Mouse (Mus musculus) spleen, postnatal 14 days (tissue): ENCODE data around the gene Axin1.
"Not testable (repeated sequence)": the region's sequence is repeated elsewhere in the genome, so short reads cannot be mapped to it uniquely, and the experiment has no call there.

Experiments used
- DNase-seq, 2 experiments: peaks; one replicate each; pipeline ENCODE4 v3.0.0; 2021 to 2022; ENCODE audit warnings: low spot score in 2 of 2

Axin1 gene

GRCm38 (mm10) chr17:26188091-26188805 is 49.8 kb downstream of the Axin1 start:
- no peak for DNase-seq

GRCm38 (mm10) chr17:26191486-26191885 is 53.0 kb downstream of the Axin1 start:
- not testable (repeated sequence) for DNase-seq

GRCm38 (mm10) chr17:26192481-26193190 is 54.1 kb downstream of the Axin1 start:
- DNase-seq = no peak

GRCm38 (mm10) chr17:26198892-26199291 is 60.4 kb downstream of the Axin1 start, which contains the start of gene Pdia2:
TSS of gene Pdia2 (minus strand) at chr17:26199087.
- peak in 1 of 2 experiments; percentile 17 for DNase-seq

GRCm38 (mm10) chr17:26200831-26201705 is 62.6 kb downstream of the Axin1 start:
- peak in 1 of 2 experiments; percentile 24 for DNase-seq

DNA sequence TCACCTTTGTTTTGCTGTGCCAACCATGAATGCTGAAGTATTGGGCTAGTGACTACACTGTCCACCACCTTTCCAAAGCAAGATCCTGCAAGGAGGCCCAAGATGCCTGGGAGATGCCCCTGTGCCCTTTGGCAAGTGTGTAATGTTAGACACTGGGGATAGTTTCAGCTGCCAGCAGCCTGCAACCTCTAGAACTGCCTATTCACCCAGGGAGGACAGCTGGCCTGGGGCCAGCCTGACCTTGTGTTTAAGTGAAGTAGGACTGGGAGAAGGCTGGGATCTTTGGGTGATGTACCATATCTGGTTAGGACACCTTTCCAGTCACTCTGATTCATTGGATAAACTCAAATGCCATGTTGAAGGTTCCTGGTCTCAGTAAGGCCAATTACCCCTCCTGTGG is 63.5 kb downstream of the Axin1 start:
- DNase-seq = no peak

DNA sequence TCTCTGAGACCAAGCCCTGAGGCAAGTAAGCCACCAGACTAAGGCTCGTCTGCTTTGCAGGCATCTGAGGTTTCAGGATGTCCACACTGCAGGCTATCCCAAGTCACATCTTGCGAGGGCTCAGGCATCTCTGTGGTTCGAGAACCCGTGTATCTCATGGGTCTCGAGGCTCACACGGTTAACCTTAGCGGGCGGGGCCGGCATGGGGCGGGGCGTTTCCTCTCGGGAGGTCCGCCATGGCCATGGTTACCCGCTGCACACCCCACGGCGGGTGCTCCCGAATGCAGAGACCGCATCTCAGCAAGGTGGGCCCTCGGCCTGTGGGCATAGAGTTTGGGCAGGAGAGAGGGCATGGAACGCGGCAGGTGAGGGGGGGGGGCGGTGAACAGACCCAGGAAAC is 64.2 kb downstream of the Axin1 start, which contains the start of gene Rgs11:
Rgs11 (plus strand) TSS at position 215 of the 400 bp plus-strand sequence.
- peak in 1 of 2 experiments; percentile 42 for DNase-seq

DNA sequence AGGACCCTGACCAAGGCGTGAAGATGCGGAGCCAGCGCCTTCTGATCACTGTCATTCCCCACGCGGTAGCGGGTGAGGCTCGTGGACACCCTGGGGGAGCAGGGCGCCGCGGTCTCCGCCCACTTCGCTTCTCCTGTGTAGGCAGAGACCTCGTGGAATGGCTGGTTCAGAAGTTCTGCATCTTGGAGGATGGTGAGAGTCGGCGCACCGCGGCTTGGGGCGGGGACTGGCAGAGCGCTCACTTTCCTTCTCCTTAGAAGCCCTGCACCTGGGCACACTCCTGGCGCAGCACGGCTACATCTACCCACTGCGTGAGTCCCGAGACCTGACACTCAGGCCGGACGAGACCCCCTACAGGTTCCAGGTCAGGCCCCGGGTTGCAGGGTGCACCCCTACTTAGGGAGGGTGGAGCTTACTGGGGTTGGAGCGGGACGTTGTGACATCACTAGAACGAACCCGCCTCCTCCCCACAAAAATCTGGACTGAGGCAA is 64.9 kb downstream of the Axin1 start:
- no peak for DNase-seq

DNA sequence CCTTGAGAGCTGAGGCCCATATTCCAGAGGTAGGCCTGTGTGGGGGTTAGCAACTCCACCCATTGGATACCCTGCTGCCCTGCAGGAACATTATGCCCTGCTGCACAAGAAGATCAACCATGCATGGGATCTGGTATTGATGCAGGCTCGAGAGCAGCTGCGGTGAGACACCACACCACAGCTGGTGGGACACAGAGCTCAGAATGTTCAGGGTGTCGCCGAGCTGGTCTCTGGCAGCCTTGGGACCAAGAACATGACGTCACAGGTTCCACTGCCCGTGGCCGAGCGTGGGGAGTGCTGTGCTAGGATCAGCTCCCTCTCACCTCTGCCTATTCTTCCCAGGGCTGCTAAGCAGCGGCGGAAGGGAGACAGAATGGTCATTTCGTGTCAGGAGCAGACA is 66.3 kb downstream of the Axin1 start:
- no peak for DNase-seq

DNA sequence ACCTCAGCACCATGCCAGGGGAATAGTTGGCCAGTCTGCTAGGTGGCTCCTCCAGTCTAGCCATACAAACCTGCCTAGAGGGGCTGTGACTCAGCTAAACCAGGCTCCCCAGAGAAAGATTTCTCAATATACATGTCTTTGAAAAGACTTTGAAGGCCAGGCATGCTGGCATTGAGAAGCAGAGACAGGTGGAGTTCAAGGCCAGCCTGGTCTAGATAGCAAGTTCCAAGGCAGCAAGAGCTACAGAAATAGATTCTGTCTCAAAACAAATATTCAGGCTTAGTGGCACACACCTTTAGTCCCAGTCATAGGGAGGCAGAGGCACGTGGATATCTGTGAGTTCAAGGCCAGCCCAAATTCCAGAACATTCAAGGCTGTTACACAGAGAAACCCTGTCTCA is 67.9 kb downstream of the Axin1 start:
- DNase-seq = no peak

GRCm38 (mm10) chr17:26207686-26208085 is 69.2 kb downstream of the Axin1 start, which contains the start of gene Arhgdig:
TSS of gene Arhgdig (minus strand) at chr17:26207786.
- DNase-seq = no peak

GRCm38 (mm10) chr17:26212241-26212640 is 73.8 kb downstream of the Axin1 start:
- no peak for DNase-seq

- DNase-seq = no peak
Measured at GRCm38 (mm10) chr17:26212681-26213080, 74.2 kb downstream of the Axin1 start.

- DNase-seq = no peak
Measured at GRCm38 (mm10) chr17:26221508-26221907, 83.0 kb downstream of the Axin1 start.

GRCm38 (mm10) chr17:26225150-26225549 is 86.7 kb downstream of the Axin1 start:
- DNase-seq = no peak

DNA sequence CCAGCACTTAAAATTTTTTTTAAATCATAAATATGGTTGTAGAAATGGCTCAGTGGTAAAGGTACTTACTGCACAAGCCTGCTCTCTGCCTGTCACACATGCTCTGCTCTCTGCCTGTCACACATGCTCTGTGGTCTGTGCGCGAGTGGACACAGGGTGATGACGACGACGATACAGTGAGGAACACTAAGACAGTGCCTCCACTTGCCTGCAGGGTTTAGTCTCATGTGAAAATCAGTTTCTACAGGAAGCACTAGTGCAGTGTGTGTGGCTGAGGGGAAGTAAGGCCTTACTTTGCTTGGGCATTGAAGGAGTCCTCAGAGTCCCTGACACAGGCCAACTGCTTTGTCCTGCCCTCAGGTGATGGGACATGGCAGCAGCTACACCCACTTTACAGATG is 91.3 kb downstream of the Axin1 start:
- no peak for DNase-seq

GRCm38 (mm10) chr17:26231156-26231555 is 92.7 kb downstream of the Axin1 start:
- no peak for DNase-seq

GRCm38 (mm10) chr17:26232863-26233262 is 94.4 kb downstream of the Axin1 start:
- no peak for DNase-seq

- DNase-seq = no peak
Measured at GRCm38 (mm10) chr17:26234386-26234785, 95.9 kb downstream of the Axin1 start.

- DNase-seq = no peak
Measured at GRCm38 (mm10) chr17:26235077-26235815, 96.8 kb downstream of the Axin1 start.

- DNase-seq = no peak
Measured at GRCm38 (mm10) chr17:26237667-26238066, 99.2 kb downstream of the Axin1 start.
